Mouse (Mus musculus) left cerebral cortex, postnatal 4 days (tissue): ENCODE results near the gene Itpr2. TPM values are rescaled to one million over a fixed set of nuclear protein-coding genes. Genes with fewer than 3 reads are reported as not detected.

ENCODE experiments used
- DNase-seq: peaks from one replicate; pipeline ENCODE4 v3.0.0-alpha.2; 2022
- intact Hi-C: fragments of 180-260 bp; cut with DNase I; formaldehyde crosslinking; loops from one replicate; pipeline ENCODE4 v1.15.1; 2025
- total RNA-seq, 2 experiments: library from RNA; stranded (reverse); gene quantifications; 2 replicates each; pipeline ENCODE4 v1.2.3; 2021

Gene Itpr2
- total RNA-seq, 2 experiments from 2014 or later, result 11.3 to 12.9 TPM

DNA sequence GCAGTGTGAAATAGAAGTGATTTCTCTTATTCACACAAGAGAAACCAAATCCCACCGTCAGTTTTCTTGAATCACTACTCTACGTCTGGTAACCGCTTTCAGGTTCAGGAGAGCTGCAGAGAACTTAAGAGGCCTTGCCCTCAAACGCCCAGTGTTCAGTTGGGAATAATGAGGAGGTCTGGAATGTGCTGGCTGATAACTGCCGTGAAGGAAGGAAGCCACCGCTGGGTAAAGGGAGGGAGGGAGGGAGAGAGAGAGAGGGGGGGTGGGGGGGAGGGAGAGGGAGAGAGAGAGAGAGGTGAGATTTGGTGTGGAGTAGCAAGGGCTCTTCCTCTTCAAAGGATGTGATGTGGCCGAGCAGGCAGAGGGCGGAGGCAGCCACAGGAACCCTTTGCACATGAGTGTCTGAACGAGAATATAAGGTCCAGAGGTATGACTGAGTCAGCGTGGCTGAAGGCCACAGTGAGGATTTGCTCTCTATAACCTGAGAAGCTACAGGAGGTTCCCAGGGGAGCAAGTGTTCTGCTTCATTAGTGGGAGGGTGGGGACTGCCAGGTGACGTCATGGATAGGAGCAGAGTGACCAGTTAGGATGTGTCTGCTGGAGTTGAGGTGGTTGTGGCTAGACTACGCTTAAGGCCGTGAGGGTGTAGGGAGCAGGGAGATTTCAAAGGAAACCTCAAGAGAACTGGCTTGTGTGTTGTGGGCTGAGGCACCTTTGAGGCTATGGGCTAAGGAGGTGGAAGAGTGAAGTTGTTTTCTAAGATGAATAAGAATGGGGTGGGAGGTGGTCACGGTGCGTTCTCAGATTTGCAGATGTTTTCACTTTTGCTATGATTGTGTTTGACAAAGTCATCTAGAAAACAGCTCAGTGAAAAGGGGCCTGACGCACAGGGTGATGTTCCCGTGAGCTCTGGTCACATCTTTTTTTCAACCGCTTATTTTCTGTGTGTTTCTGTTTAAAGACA lies 421.2 kb downstream of the Itpr2 start:
- intact Hi-C loops, result no loop called here
- no peak for DNase-seq

GRCm38 (mm10) chr6:146079734-146080443 lies 422.1 kb downstream of the Itpr2 start:
- DNase-seq, result no peak
- intact Hi-C loops, result no loop called here

DNA sequence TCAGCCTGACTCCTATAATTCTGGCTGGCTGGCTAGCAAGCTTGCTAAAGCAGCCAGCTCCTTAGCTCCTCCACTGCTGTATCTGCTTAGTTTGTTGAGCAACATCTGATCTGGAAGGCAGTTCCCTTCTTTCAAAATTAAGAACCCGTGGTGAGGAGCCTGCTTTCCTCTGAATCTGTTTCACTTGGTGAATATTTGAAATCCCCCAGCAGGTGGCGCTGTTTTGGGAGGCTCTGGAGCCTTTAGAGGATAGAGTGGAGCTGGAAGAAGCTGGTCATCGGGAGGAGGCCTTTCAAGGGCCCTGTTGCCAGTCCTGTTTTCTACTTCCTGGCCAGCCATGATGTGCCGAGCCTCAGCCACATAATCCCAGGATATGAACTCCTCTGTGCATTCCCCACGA lies 422.8 kb downstream of the Itpr2 start:
- intact Hi-C loops, result no loop called here
- DNase-seq, result peak; percentile 80

DNA sequence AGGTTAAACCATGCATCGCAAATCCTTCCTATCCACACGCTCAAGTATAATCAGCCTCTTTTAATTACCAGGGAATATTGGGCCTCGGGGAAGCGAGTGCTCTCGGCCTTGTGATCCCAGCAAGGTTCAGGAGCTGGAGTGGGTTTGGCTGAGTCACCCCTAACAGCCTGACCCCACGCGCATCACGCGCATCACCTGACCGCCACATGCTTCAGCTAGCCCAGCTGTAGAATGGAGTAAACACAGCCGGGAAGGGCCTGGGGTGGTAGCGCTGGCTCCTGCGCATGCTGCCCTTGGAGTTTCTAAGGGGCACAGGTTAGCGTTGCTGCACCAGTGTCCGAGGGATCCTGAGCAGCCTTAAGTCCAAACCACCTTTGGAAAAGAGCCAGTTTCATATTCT lies 423.9 kb downstream of the Itpr2 start:
- intact Hi-C loops, result no loop called here
- DNase-seq, result no peak

GRCm38 (mm10) chr6:146077124-146077889 lies 424.7 kb downstream of the Itpr2 start:
- no peak for DNase-seq
- intact Hi-C loops, result no loop called here

- intact Hi-C loops, result no loop called here
- DNase-seq, result no peak
These were observed 429.2 kb downstream of the Itpr2 start for GRCm38 (mm10) chr6:146072842-146073241.

GRCm38 (mm10) chr6:146071883-146072282 lies 430.1 kb downstream of the Itpr2 start:
- intact Hi-C loops, result no loop called here
- no peak for DNase-seq

Other genes with a start within 250 kb of the Itpr2 start
- gene Fgfr1op2, start 75.0 kb upstream of the Itpr2 start, total RNA-seq, result 10 to 100 TPM; 29.3 to 29.8 TPM
- 10 to 100 TPM; 34.5 to 37.3 TPM for gene Ints13, start 75.6 kb upstream of the Itpr2 start, total RNA-seq
- gene Med21, start 140.3 kb upstream of the Itpr2 start, total RNA-seq, result 10 to 100 TPM; 42.6 to 49.1 TPM
- 10 to 100 TPM; 30.6 to 32.4 TPM for gene Tm7sf3, start 140.6 kb upstream of the Itpr2 start, total RNA-seq
- gene Stk38l, start 222.8 kb upstream of the Itpr2 start, total RNA-seq, result 10 to 100 TPM; 10.2 to 10.9 TPM